Mouse (Mus musculus): ENCODE measurements around the gene 1700102P08Rik. TPM values are rescaled to one million over a fixed set of nuclear protein-coding genes. Genes with fewer than 3 reads are reported as not detected.

Gene 1700102P08Rik
- polyA plus RNA-seq, 1 experiment, result 3.2 TPM

DNA sequence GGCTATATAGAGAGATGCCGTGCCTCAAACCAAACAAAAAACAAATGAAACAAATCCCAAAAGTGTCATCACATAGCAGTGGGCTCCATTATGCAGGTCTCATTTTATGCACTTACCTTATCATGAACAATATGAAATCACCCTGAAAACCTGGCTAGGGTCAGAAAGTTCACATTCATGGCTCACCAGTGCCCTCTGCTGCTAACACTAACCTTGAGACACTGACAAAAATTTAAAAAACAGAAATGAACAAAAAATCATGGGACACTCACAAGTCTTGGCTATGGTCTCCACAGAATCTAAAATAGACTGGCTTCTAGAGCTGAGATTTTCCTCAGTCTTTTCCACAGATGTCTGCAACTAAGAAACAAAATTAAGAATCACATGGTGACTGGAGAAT is 19.6 kb downstream of the 1700102P08Rik start:
- TF ChIP-seq POLR2A (IDR thresholded peaks at IDR 0.05; ENCODE audit: borderline replicate concordance, extremely low read depth, insufficient read depth, insufficient read length, poor library complexity, severe bottlenecking) (no peak), CTCF (IDR thresholded peaks at IDR 0.05; ENCODE audit: borderline replicate concordance, extremely low read depth, insufficient read depth, insufficient read length) (peak; percentile 20; the same call in 1 of the 2 replicates)
- DNase-seq (ENCODE audit: low read depth), result peak; percentile 19

DNA sequence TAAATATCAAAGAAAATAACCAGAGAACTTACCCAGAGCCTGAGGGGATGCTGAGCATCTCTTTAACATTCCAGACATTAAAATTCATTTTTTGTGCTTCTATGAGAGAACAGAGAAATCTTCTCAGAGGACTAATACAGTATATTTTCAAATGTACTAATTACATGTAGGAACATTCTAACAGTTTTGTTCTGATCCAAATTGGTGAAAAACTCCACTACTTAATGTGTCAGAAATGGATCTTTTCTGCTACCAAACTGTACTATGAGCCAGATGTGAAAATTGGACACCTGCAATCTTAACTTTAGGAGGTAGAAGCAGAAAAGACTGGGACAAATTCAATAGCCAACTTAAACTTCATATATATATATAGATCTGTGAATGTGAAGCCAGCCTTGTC is 35.8 kb downstream of the 1700102P08Rik start, which contains the start of gene Ccdc36:
Ccdc36 (minus strand) TSS at position 101 of the 400 bp plus-strand sequence.
- DNase-seq (ENCODE audit: low read depth), result no peak
- TF ChIP-seq POLR2A (IDR thresholded peaks at IDR 0.05; ENCODE audit: borderline replicate concordance, extremely low read depth, insufficient read depth, insufficient read length, poor library complexity, severe bottlenecking) (no peak), CTCF (IDR thresholded peaks at IDR 0.05; ENCODE audit: borderline replicate concordance, extremely low read depth, insufficient read depth, insufficient read length) (no peak)

DNA sequence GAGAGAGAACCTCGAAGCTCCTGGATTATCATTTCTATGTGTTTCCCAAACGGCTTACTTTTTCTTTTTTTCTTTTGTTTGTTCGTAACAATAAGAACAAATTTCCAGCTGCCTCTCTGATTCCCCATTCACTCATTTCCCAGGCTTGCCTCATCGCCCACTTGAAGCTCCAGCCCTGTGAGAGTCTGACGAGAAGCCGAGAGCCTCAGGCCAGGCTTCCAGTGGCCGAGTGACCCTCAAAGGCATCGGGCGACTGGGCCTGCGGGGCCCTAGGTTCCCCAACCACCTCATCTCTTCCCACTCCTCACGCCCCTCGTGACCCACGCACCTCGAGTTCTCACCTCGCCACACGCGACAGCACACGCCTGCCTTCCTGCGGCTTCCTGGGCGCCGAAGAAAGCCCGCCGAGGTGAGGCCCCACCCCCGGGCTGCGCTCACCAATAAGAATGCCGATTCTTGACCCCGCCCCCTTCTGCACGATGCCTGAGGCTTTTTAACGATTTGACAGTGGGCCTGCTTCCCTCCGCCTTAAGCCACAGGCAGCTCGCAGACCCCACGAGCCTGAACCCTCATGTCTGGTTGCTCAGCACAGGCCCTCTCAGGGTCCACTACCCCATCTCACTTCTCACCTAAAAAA is 38.9 kb downstream of the 1700102P08Rik start:
- no peak for TF ChIP-seq POLR2A (IDR thresholded peaks at IDR 0.05; ENCODE audit: borderline replicate concordance, extremely low read depth, insufficient read depth, insufficient read length, poor library complexity, severe bottlenecking)
- TF ChIP-seq CTCF (IDR thresholded peaks at IDR 0.05; ENCODE audit: borderline replicate concordance, extremely low read depth, insufficient read depth, insufficient read length), result no peak

DNA sequence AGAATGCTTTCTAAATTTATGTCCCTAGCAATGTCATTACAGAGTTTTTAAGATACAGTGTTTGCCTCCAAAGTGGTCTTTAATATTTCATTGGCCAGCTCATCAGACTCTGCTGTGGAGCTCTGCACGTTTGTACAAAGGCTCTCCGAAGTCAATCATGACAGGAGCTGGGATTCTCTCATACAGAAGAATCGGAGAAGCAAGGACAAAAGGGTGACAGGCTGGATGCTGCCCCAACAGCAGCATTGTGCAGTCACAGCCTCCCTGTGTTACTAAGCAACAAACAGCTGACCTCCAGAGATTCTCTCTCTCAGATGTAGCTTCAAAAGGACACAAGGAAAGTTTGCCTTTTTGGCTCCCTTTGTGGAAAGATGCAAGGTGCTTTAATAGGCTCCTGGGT is 43.6 kb downstream of the 1700102P08Rik start, which contains the start of gene BC048562:
BC048562 (plus strand) TSS at position 301 of the 400 bp plus-strand sequence.
- TF ChIP-seq POLR2A (IDR thresholded peaks at IDR 0.05; ENCODE audit: borderline replicate concordance, extremely low read depth, insufficient read depth, insufficient read length, poor library complexity, severe bottlenecking) (no peak), CTCF (IDR thresholded peaks at IDR 0.05; ENCODE audit: borderline replicate concordance, extremely low read depth, insufficient read depth, insufficient read length) (no peak)
- peak; percentile 56 for DNase-seq (ENCODE audit: low read depth)

More for the DNA sequence above, 38.9 kb downstream of the 1700102P08Rik start:
- DNase-seq (ENCODE audit: low read depth), result peak; percentile 73

DNA sequence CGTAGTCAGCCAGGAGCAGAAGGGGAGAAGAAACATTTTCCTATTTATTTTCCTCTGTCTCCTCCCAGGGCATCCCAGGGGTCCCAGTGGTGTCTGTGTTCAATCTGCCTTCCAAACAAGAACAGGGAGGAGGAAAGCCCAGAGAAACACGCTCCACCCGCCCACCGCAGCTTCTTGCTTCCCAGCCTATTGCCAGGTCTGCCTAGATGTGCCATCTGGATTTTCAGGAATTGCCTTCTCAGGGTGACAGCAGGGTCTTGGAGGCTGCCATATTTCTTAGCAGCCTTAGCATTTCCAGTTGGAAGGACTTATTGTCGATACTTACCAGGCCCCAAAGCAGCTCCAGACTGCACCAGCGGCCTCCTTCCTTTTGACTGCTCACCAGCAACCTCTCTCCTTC is 46.6 kb downstream of the 1700102P08Rik start:
- peak; percentile 69 for DNase-seq (ENCODE audit: low read depth)
- no peak for TF ChIP-seq CTCF (IDR thresholded peaks at IDR 0.05; ENCODE audit: borderline replicate concordance, extremely low read depth, insufficient read depth, insufficient read length)
- TF ChIP-seq POLR2A (IDR thresholded peaks at IDR 0.05; ENCODE audit: borderline replicate concordance, extremely low read depth, insufficient read depth, insufficient read length, poor library complexity, severe bottlenecking), result no peak

DNA sequence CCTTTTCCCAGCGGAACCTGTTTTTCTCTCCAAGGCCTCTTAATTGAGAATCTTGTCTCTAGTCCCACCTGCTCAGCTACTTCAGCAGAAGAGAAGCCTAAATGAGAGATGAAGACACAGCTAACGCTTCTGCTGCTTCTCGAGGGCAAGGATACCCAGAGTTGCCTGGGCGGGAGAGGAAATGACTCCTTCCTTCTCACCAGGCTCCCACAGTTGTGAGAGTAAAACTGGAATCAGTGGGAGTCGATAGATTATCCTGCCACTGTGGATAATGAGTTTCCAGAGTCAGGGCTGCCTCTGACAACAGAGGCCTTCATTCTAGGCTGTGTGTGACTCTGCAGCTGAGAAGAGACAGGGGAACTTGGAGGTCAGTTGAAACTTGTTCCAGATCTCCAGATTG is 47.9 kb downstream of the 1700102P08Rik start:
- TF ChIP-seq CTCF (IDR thresholded peaks at IDR 0.05; ENCODE audit: borderline replicate concordance, extremely low read depth, insufficient read depth, insufficient read length) (no peak), POLR2A (IDR thresholded peaks at IDR 0.05; ENCODE audit: borderline replicate concordance, extremely low read depth, insufficient read depth, insufficient read length, poor library complexity, severe bottlenecking) (no peak)
- DNase-seq (ENCODE audit: low read depth), result no peak

DNA sequence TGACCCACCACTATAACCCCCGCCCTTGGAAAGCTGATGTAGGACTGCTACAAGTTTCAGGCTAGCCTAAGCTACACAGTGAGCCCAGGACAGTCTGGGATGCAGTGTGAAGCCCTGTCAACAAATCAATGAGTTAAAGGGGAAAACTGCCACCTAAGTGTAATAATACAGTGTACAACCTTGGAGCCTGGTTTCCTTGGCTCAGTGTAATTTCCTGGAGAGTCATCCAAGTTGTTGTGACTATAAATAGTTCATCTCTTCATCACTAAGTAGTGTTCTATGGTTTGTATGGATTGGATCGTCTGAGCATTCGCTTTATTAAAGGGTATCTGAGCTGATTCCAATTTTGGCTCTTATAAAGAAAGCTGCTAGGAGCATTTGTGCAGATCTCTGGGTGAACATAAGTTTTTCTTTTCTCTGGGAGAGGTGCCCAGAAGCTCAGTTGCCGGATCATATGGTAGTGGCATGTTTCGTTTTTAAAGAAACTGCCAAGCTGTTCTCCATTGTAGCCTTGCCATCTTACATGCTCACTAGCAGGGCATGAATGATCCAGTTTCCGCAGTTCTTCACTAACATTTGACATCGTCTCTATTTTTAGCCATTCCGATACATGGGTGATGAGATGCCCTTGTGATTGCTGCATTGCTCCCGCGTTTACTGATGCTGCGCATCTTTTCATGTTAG is 48.8 kb downstream of the 1700102P08Rik start:
- TF ChIP-seq POLR2A (IDR thresholded peaks at IDR 0.05; ENCODE audit: borderline replicate concordance, extremely low read depth, insufficient read depth, insufficient read length, poor library complexity, severe bottlenecking) (no peak), CTCF (IDR thresholded peaks at IDR 0.05; ENCODE audit: borderline replicate concordance, extremely low read depth, insufficient read depth, insufficient read length) (no peak)
- peak; percentile 84 for DNase-seq (ENCODE audit: low read depth)

DNA sequence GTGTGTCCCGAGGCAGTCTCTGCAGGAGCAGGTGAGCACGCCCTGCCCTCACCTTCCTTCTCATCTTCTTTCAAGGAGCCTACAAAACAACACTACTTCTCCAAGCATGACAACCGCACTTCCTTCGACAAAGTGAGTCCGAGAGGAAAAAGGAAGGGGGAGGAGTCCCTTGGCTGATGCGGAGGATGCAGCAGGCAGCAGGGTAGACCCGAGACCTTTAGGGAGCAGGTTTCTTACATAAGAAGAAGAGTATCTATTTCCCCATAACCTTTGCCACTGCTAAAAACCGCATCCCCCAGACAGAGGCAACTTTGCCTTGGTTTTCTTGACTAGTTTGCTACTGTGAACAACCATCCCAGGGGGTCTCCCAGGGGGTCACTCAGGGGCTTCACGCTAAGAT is 52.5 kb downstream of the 1700102P08Rik start:
- no peak for DNase-seq (ENCODE audit: low read depth)
- TF ChIP-seq CTCF (IDR thresholded peaks at IDR 0.05; ENCODE audit: borderline replicate concordance, extremely low read depth, insufficient read depth, insufficient read length) (no peak), POLR2A (IDR thresholded peaks at IDR 0.05; ENCODE audit: borderline replicate concordance, extremely low read depth, insufficient read depth, insufficient read length, poor library complexity, severe bottlenecking) (no peak)

DNA sequence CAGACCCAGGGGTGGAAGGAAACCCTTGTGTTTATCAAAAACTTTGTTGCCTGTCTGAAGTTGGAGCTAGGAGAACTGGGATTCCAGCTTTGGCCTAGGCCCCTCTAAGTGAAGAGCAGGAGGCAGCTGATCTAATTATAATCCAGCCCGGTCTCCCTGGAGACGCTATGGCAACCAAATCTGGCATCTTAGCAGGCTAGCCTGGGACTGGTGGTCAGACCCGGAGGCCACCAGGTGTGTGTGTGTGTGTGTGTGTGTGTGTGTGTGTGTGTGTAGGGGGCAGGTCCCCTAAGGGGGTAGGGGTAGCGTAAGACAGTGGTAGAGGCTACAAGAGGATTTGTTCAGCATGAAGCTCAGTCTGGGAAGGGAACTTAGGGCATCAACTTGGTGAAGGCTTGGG is 57.3 kb downstream of the 1700102P08Rik start:
- peak; percentile 94 for DNase-seq (ENCODE audit: low read depth)
- TF ChIP-seq POLR2A (IDR thresholded peaks at IDR 0.05; ENCODE audit: borderline replicate concordance, extremely low read depth, insufficient read depth, insufficient read length, poor library complexity, severe bottlenecking), result no peak

DNA sequence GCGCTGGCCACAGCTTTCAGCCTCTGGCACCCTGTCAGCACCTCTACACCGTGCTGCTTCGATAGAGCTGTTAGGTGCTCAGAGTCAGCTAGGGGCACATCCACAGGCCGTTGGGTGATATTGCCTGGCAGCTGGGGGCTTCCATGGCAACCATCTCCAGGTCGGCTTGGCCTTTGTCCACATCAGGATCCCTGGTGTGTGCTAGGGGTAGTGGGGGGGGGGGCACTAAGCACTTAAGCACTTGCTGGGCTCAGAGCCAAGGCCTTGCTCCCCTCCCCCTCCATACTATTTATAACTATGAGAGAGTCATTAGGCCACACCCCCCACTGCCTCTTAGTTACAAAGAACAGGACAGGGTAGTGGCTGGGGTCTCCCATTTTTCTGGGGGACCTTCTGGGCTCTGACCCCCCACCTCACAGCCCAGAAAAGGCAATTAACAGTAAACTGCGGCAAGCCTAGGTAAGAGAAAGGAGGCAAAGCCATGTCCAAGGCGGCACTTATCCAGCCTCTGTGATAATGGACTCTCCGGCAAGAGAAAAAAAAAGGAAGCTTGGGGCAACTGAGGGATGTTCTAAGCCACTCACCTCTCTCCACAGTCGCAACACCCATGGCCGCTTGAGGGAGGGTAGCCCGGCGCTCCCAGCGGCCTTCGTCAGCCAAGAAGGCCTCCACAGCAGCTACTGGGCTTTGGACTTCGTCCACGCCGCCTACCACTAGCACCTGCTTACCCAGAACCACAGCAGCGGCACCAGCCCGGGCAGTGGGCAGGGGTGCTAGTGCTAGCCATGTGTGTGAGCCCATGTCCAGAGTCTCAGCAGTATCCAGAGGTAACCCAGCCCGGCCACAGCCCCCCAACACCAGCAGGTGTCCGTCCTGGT is 57.9 kb downstream of the 1700102P08Rik start:
- peak; percentile 93 for DNase-seq (ENCODE audit: low read depth)
- TF ChIP-seq POLR2A (IDR thresholded peaks at IDR 0.05; ENCODE audit: borderline replicate concordance, extremely low read depth, insufficient read depth, insufficient read length, poor library complexity, severe bottlenecking) (no peak), CTCF (IDR thresholded peaks at IDR 0.05; ENCODE audit: borderline replicate concordance, extremely low read depth, insufficient read depth, insufficient read length) (0 out of 2 replicates have a peak, but pooled peaks have one; percentile 4)

DNA sequence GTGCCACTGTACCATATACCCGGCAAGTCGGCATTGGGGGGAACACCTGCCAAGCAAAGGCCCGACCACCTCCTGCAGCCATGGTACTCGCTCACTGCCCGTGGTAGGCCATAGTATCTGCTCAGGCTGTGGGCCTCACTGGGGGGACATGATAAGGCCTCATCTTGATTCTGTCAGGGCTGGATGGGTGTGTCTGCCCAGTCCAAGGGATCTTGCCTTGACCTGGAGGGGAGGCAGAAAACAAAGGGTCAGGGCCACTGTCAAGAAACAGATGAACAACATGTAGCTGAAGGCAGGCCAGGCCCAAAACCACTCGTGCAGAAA is 58.5 kb downstream of the 1700102P08Rik start:
- DNase-seq (ENCODE audit: low read depth), result no peak
- TF ChIP-seq POLR2A (IDR thresholded peaks at IDR 0.05; ENCODE audit: borderline replicate concordance, extremely low read depth, insufficient read depth, insufficient read length, poor library complexity, severe bottlenecking) (no peak), CTCF (IDR thresholded peaks at IDR 0.05; ENCODE audit: borderline replicate concordance, extremely low read depth, insufficient read depth, insufficient read length) (no peak)

Measured in brain, embryonic 14.5 days (tissue).